Mouse (Mus musculus) lung, postnatal 4 days (tissue): ENCODE results near the gene Ddb1.
A peak's percentile ranks its signal among the peaks of the same experiment; 100 is the strongest.

Source experiments
- DNase-seq, 2 experiments: peaks; one replicate each; pipeline ENCODE4 v3.0.0; 2021

Ddb1 gene

GRCm38 (mm10) chr19:10591659-10592377, 13.3 kb upstream of the Ddb1 start:
- DNase-seq, result no peak

GRCm38 (mm10) chr19:10598188-10598587, 6.9 kb upstream of the Ddb1 start:
- DNase-seq, result peak in 1 of 2 experiments; percentile 16

GRCm38 (mm10) chr19:10599648-10600047, 5.5 kb upstream of the Ddb1 start:
- DNase-seq, result no peak

GRCm38 (mm10) chr19:10602247-10602769, 2.8 kb upstream of the Ddb1 start:
- no peak for DNase-seq

GRCm38 (mm10) chr19:10602787-10603186, 2.3 kb upstream of the Ddb1 start:
- peak; percentile 91 to 92 for DNase-seq

- no peak for DNase-seq
Observed at GRCm38 (mm10) chr19:10603660-10604523, 1.2 kb upstream of the Ddb1 start.

GRCm38 (mm10) chr19:10604534-10604933, 593 bp upstream of the Ddb1 start:
- DNase-seq, result no peak

- peak in 1 of 2 experiments; percentile 45 for DNase-seq
Observed at GRCm38 (mm10) chr19:10605901-10606622, 935 bp downstream of the Ddb1 start.

GRCm38 (mm10) chr19:10608573-10609240, 3.6 kb downstream of the Ddb1 start:
- DNase-seq, result no peak

GRCm38 (mm10) chr19:10634106-10634871, 29.2 kb downstream of the Ddb1 start, which contains the start of gene Vwce:
Gene Vwce, plus strand, starts transcription at chr19:10634213.
- peak; percentile 46 to 48 for DNase-seq

GRCm38 (mm10) chr19:10634872-10635318, 29.8 kb downstream of the Ddb1 start:
- DNase-seq, result peak; percentile 41 to 60

GRCm38 (mm10) chr19:10637840-10638239, 32.7 kb downstream of the Ddb1 start:
- DNase-seq, result no peak

- DNase-seq, result no peak
Observed at GRCm38 (mm10) chr19:10640080-10640479, 35.0 kb downstream of the Ddb1 start.

- no peak for DNase-seq
Observed at GRCm38 (mm10) chr19:10640589-10641378, 35.7 kb downstream of the Ddb1 start.

- DNase-seq, result no peak
Observed at GRCm38 (mm10) chr19:10645616-10646015, 40.5 kb downstream of the Ddb1 start.

- DNase-seq, result no peak
Observed at GRCm38 (mm10) chr19:10648156-10648555, 43.0 kb downstream of the Ddb1 start.

- DNase-seq, result no peak
Observed at GRCm38 (mm10) chr19:10656058-10656457, 50.9 kb downstream of the Ddb1 start.

- no peak for DNase-seq
Observed at GRCm38 (mm10) chr19:10657742-10658141, 52.6 kb downstream of the Ddb1 start.

- no peak for DNase-seq
Observed at GRCm38 (mm10) chr19:10658406-10658805, 53.3 kb downstream of the Ddb1 start.

- no peak for DNase-seq
Observed at GRCm38 (mm10) chr19:10661373-10661772, 56.2 kb downstream of the Ddb1 start.

GRCm38 (mm10) chr19:10661919-10662318, 56.8 kb downstream of the Ddb1 start:
- DNase-seq, result no peak
